Mouse (Mus musculus): ENCODE measurements around the gene Kifc3. TPM values are rescaled to one million over a fixed set of nuclear protein-coding genes. Genes with fewer than 3 reads are reported as not detected.

Kifc3 gene
- polyA plus RNA-seq, 1 experiment from 2014 or later = 5.7 TPM

GRCm38 (mm10) chr8:95058661-95059060, 144.0 kb downstream of the Kifc3 start:
- Histone ChIP-seq H3K36me3 (ENCODE audit: control insufficient read depth, insufficient read depth, low read length) (no peaks in the 10 kb centered on the region), H3K27ac (ENCODE audit: low read depth, low read length) (no peak overlapping the region)
- no peak for ATAC-seq (replicated peaks; ENCODE audit: insufficient number of reproducible peaks, low FRiP score, low TSS enrichment)

GRCm38 (mm10) chr8:95056414-95056813, 146.2 kb downstream of the Kifc3 start:
- no peaks in the 10 kb centered on the region for H3K4me1 ChIP-seq (ENCODE audit: control insufficient read depth, insufficient read depth, low read length)
- no peak for ATAC-seq (replicated peaks; ENCODE audit: insufficient number of reproducible peaks, low FRiP score, low TSS enrichment)
- no peak overlapping the region for H3K4me3 ChIP-seq (ENCODE audit: low read depth, low read length)
- H3K36me3 ChIP-seq (ENCODE audit: control insufficient read depth, insufficient read depth, low read length) = no peaks in the 10 kb centered on the region
- WGBS (ENCODE audit: insufficient replicate concordance) = 71% methylated on average over 5 of the region's 5 CpGs
- H3K9ac ChIP-seq (ENCODE audit: low read depth, low read length) = no peak overlapping the region
- no peaks in the 10 kb centered on the region for H3K27me3 ChIP-seq (ENCODE audit: control insufficient read depth, insufficient read depth, low read length)
- no peak overlapping the region for H3K4me2 ChIP-seq
- H3K9me3 ChIP-seq (replicated peaks; ENCODE audit: control insufficient read depth, low read length) = no peaks in the 10 kb centered on the region
- no peak overlapping the region for H3K27ac ChIP-seq (ENCODE audit: low read depth, low read length)

More at GRCm38 (mm10) chr8:95058661-95059060, 144.0 kb downstream of the Kifc3 start:
- Histone ChIP-seq H3K27me3 (ENCODE audit: control insufficient read depth, insufficient read depth, low read length) (no peaks in the 10 kb centered on the region), H3K9me3 (replicated peaks; ENCODE audit: control insufficient read depth, low read length) (no peaks in the 10 kb centered on the region), H3K4me2 (no peak overlapping the region), H3K4me1 (ENCODE audit: control insufficient read depth, insufficient read depth, low read length) (no peaks in the 10 kb centered on the region), H3K9ac (ENCODE audit: low read depth, low read length) (no peak overlapping the region), H3K4me3 (ENCODE audit: low read depth, low read length) (no peak overlapping the region)
- WGBS (ENCODE audit: insufficient replicate concordance) = 78% methylated on average over 6 of the region's 6 CpGs

- Histone ChIP-seq H3K27ac (ENCODE audit: low read depth, low read length) (no peak within 1 kb of the TSS), H3K27me3 (ENCODE audit: control insufficient read depth, insufficient read depth, low read length) (no peaks in the 10 kb centered on the region), H3K9ac (ENCODE audit: low read depth, low read length) (no peak within 1 kb of the TSS), H3K36me3 (ENCODE audit: control insufficient read depth, insufficient read depth, low read length) (no peaks in the 10 kb centered on the region), H3K4me3 (ENCODE audit: low read depth, low read length) (no peak within 1 kb of the TSS), H3K4me1 (ENCODE audit: control insufficient read depth, insufficient read depth, low read length) (no peaks in the 10 kb centered on the region), H3K9me3 (replicated peaks; ENCODE audit: control insufficient read depth, low read length) (no peaks in the 10 kb centered on the region), H3K4me2 (no peak within 1 kb of the TSS)
- WGBS (ENCODE audit: insufficient replicate concordance) = 27% methylated on average over 2 of the region's 2 CpGs
- no peak for ATAC-seq (replicated peaks; ENCODE audit: insufficient number of reproducible peaks, low FRiP score, low TSS enrichment)
These were observed 147.6 kb downstream of the Kifc3 start, which contains the start of gene Drc7 for GRCm38 (mm10) chr8:95054927-95055510. Drc7 (plus strand) TSS chr8:95055103.

- Histone ChIP-seq H3K36me3 (ENCODE audit: control insufficient read depth, insufficient read depth, low read length) (no peaks in the 10 kb centered on the region), H3K4me1 (ENCODE audit: control insufficient read depth, insufficient read depth, low read length) (no peaks in the 10 kb centered on the region), H3K4me3 (ENCODE audit: low read depth, low read length) (no peak overlapping the region), H3K9ac (ENCODE audit: low read depth, low read length) (no peak overlapping the region), H3K27ac (ENCODE audit: low read depth, low read length) (no peak overlapping the region), H3K27me3 (ENCODE audit: control insufficient read depth, insufficient read depth, low read length) (no peaks in the 10 kb centered on the region), H3K4me2 (no peak overlapping the region), H3K9me3 (replicated peaks; ENCODE audit: control insufficient read depth, low read length) (no peaks in the 10 kb centered on the region)
- ATAC-seq (replicated peaks; ENCODE audit: insufficient number of reproducible peaks, low FRiP score, low TSS enrichment) = 0 out of 2 replicates have a peak, but pooled peaks have one; percentile 27
- WGBS (ENCODE audit: insufficient replicate concordance) = 50% methylated on average over 6 of the region's 6 CpGs
These were observed 148.2 kb downstream of the Kifc3 start for GRCm38 (mm10) chr8:95054438-95054837.

Other genes starting within 250 kb of the Kifc3 start
- gene Adgrg1, start 228.1 kb downstream of the Kifc3 start, polyA plus RNA-seq (2014; fragmentation: Nextera tagmentation; extraction: Ambion mirVana) = 6.4 and 7.5 TPM in 2 replicates
- 2.0 and 4.5 TPM in 2 replicates for gene Adgrg3, start 185.1 kb downstream of the Kifc3 start, polyA plus RNA-seq (2014; fragmentation: Nextera tagmentation; extraction: Ambion mirVana)
- gene Drc7, start 147.7 kb downstream of the Kifc3 start, polyA plus RNA-seq (2014; fragmentation: Nextera tagmentation; extraction: Ambion mirVana) = not detected in 2 replicates
- gene Katnb1, start 121.6 kb downstream of the Kifc3 start, polyA plus RNA-seq (2014; fragmentation: Nextera tagmentation; extraction: Ambion mirVana) = 18.3 and 18.6 TPM in 2 replicates
- 0.82 TPM in 1 of 2 replicates, not detected in the other for gene Cngb1, start 103.8 kb upstream of the Kifc3 start, polyA plus RNA-seq (2014; fragmentation: Nextera tagmentation; extraction: Ambion mirVana)
- not detected in 2 replicates for gene Tepp, start 107.8 kb upstream of the Kifc3 start, polyA plus RNA-seq (2014; fragmentation: Nextera tagmentation; extraction: Ambion mirVana)
- 4.4 and 5.9 TPM in 2 replicates for gene Zfp319, start 129.1 kb upstream of the Kifc3 start, polyA plus RNA-seq (2014; fragmentation: Nextera tagmentation; extraction: Ambion mirVana)
- gene Usb1, start 129.5 kb upstream of the Kifc3 start, polyA plus RNA-seq (2014; fragmentation: Nextera tagmentation; extraction: Ambion mirVana) = 26.3 and 27.2 TPM in 2 replicates
- 38.1 and 43.1 TPM in 2 replicates for gene Mmp15, start 149.5 kb upstream of the Kifc3 start, polyA plus RNA-seq (2014; fragmentation: Nextera tagmentation; extraction: Ambion mirVana)
- 135 and 139 TPM in 2 replicates for gene Cfap20, start 232.1 kb upstream of the Kifc3 start, polyA plus RNA-seq (2014; fragmentation: Nextera tagmentation; extraction: Ambion mirVana)

Measured in heart, embryonic 11.5 days (tissue).